Mouse (Mus musculus): ENCODE results near the gene Hist1h2bb.

GRCm38 (mm10) chr13:23792520-23792919 is 46.0 kb downstream of the Hist1h2bb start:
- TF ChIP-seq POLR2A (IDR thresholded peaks at IDR 0.05; ENCODE audit: control insufficient read depth in 1 of 2, insufficient read depth in 1 of 2, low read depth in 1 of 2, low read length in 2 of 2, poor library complexity in 1 of 2), result no peak
- no peak for TF ChIP-seq ELF1 (IDR thresholded peaks at IDR 0.05; ENCODE audit: low read depth, low read length)
- TF ChIP-seq SMC3 (IDR thresholded peaks at IDR 0.05; ENCODE audit: low read depth, low read length), result peak; percentile 82

All from MEL (cell line).